Mouse (Mus musculus): ENCODE measurements at regions not wholly inside any gene's neighbourhood (a gene's known extent, or its start where the extent isn't known, plus 50 kb on each side); places are given as distances from the start of the nearest gene placed in this dataset.

DNA sequence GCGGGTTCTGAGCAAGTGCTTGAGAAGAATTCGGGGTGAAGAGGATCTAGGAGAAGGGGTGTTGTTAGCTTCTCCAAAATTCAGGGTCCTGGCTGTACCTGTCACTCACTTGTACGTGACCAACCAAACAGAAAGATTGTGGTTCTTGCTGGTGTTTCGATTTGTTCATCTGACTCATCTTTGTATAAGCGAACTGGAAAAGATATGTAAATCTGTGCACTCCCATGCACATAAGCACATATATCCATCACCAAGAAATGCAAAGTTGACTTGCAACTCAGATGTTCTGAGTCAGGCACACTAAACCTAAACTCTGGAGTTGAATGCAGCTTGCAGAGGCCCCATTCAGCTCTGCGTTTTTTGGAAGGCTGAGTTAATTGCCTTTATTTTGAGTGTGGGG lies 107.4 kb downstream of the Spata18 start:
- Histone ChIP-seq H3K4me1 (ENCODE audit: control insufficient read depth, insufficient read depth, low read length) (no peaks in the 10 kb centered on the region), H3K36me3 (ENCODE audit: control insufficient read depth, insufficient read depth, low read length) (no peaks in the 10 kb centered on the region), H3K4me2 (ENCODE audit: low read depth, low read length) (no peak overlapping the region), H3K27me3 (ENCODE audit: control insufficient read depth, insufficient read depth, low read length) (no peaks in the 10 kb centered on the region), H3K9me3 (ENCODE audit: control insufficient read depth, low read length) (no peaks in the 10 kb centered on the region), H3K27ac (ENCODE audit: low read depth, low read length) (no peak overlapping the region), H3K4me3 (ENCODE audit: low read depth, low read length) (no peak overlapping the region), H3K9ac (replicated peaks; ENCODE audit: low read depth, low read length) (no peak overlapping the region)
- 92% methylated on average over 6 of the region's 6 CpGs for WGBS
- ATAC-seq (ENCODE audit: low read depth) = no peak

GRCm38 (mm10) chr5:73761236-73761635 lies 110.1 kb downstream of the Spata18 start:
- Histone ChIP-seq H3K27me3 (ENCODE audit: control insufficient read depth, insufficient read depth, low read length) (no peaks in the 10 kb centered on the region), H3K36me3 (ENCODE audit: control insufficient read depth, insufficient read depth, low read length) (no peaks in the 10 kb centered on the region), H3K9me3 (ENCODE audit: control insufficient read depth, low read length) (no peaks in the 10 kb centered on the region), H3K4me3 (ENCODE audit: low read depth, low read length) (no peak overlapping the region), H3K4me2 (ENCODE audit: low read depth, low read length) (no peak overlapping the region), H3K9ac (replicated peaks; ENCODE audit: low read depth, low read length) (no peak overlapping the region), H3K27ac (ENCODE audit: low read depth, low read length) (no peak overlapping the region), H3K4me1 (ENCODE audit: control insufficient read depth, insufficient read depth, low read length) (no peaks in the 10 kb centered on the region)
- 78% methylated on average over 1 of the region's 1 CpGs for WGBS
- no peak for ATAC-seq (ENCODE audit: low read depth)

GRCm38 (mm10) chr5:73761709-73762108 lies 110.5 kb downstream of the Spata18 start:
- ATAC-seq (ENCODE audit: low read depth) = peak; percentile 68; the same call in 1 of the 2 replicates
- H3K4me1 ChIP-seq (ENCODE audit: control insufficient read depth, insufficient read depth, low read length) = no peaks in the 10 kb centered on the region
- no peak overlapping the region for H3K4me2 ChIP-seq (ENCODE audit: low read depth, low read length)
- H3K27ac ChIP-seq (ENCODE audit: low read depth, low read length) = no peak overlapping the region
- no peaks in the 10 kb centered on the region for H3K9me3 ChIP-seq (ENCODE audit: control insufficient read depth, low read length)
- no peak overlapping the region for H3K9ac ChIP-seq (replicated peaks; ENCODE audit: low read depth, low read length)
- H3K36me3 ChIP-seq (ENCODE audit: control insufficient read depth, insufficient read depth, low read length) = no peaks in the 10 kb centered on the region
- no peaks in the 10 kb centered on the region for H3K27me3 ChIP-seq (ENCODE audit: control insufficient read depth, insufficient read depth, low read length)
- no peak overlapping the region for H3K4me3 ChIP-seq (ENCODE audit: low read depth, low read length)
- WGBS = 38% methylated on average over 8 of the region's 8 CpGs

DNA sequence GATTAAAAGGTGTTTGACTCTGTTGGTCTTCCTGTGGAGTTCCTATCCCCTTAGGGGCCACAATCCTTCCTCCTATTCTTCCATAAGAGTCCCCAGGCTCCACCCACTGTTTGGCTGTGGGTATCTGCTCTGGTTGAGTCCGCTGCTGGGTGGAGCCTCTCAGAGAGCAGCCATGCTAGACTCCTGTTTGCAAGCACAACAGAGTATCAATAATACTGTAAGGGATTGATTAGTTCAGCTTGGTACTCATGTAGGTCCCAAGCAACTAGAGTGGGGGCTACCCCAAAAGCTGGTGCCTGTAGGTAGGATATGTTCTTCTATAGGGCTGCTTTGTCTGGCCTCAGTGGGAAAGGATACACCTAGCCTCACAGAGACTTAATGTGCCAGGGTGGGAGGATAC lies 113.0 kb downstream of the Spata18 start:
- no peak overlapping the region for H3K4me2 ChIP-seq (ENCODE audit: low read depth, low read length)
- H3K27me3 ChIP-seq (ENCODE audit: control insufficient read depth, insufficient read depth, low read length) = no peaks in the 10 kb centered on the region
- no peak overlapping the region for H3K9ac ChIP-seq (replicated peaks; ENCODE audit: low read depth, low read length)
- ATAC-seq (ENCODE audit: low read depth) = no peak
- no peak overlapping the region for H3K27ac ChIP-seq (ENCODE audit: low read depth, low read length)
- no peaks in the 10 kb centered on the region for H3K36me3 ChIP-seq (ENCODE audit: control insufficient read depth, insufficient read depth, low read length)
- H3K4me3 ChIP-seq (ENCODE audit: low read depth, low read length) = no peak overlapping the region
- H3K4me1 ChIP-seq (ENCODE audit: control insufficient read depth, insufficient read depth, low read length) = no peaks in the 10 kb centered on the region
- H3K9me3 ChIP-seq (ENCODE audit: control insufficient read depth, low read length) = no peaks in the 10 kb centered on the region
- WGBS = 90% methylated on average over 1 of the region's 1 CpGs

DNA sequence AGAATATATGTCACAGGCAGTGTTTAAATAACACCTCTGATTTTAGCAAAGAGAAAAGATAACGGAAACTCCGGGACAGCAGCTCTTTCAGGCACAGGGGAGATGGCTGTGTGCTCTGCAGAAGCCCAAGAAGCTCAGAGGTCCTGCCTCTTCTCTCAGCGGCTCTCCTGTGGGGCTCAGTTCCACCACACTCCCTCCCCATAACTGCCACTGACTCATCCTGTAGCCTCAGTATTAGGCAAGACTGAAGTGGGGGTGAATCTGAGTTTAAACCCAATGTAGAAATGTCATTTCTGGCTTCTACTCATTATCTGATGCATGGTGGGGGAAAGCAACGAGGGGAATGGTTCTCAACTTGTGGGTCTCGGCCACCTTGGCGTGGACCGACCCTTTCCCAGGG lies 114.3 kb downstream of the Spata18 start:
- Histone ChIP-seq H3K36me3 (ENCODE audit: control insufficient read depth, insufficient read depth, low read length) (no peaks in the 10 kb centered on the region), H3K9me3 (ENCODE audit: control insufficient read depth, low read length) (no peaks in the 10 kb centered on the region), H3K4me2 (ENCODE audit: low read depth, low read length) (no peak overlapping the region), H3K27ac (ENCODE audit: low read depth, low read length) (no peak overlapping the region), H3K4me3 (ENCODE audit: low read depth, low read length) (no peak overlapping the region), H3K27me3 (ENCODE audit: control insufficient read depth, insufficient read depth, low read length) (no peaks in the 10 kb centered on the region), H3K9ac (replicated peaks; ENCODE audit: low read depth, low read length) (no peak overlapping the region), H3K4me1 (ENCODE audit: control insufficient read depth, insufficient read depth, low read length) (no peaks in the 10 kb centered on the region)
- ATAC-seq (ENCODE audit: low read depth) = no peak
- 91% methylated on average over 7 of the region's 7 CpGs for WGBS

- H3K9ac ChIP-seq (replicated peaks; ENCODE audit: low read depth, low read length) = no peak overlapping the region
- no peak overlapping the region for H3K27ac ChIP-seq (ENCODE audit: low read depth, low read length)
- no peak overlapping the region for H3K4me3 ChIP-seq (ENCODE audit: low read depth, low read length)
- no peak for ATAC-seq (ENCODE audit: low read depth)
- no peaks in the 10 kb centered on the region for H3K27me3 ChIP-seq (ENCODE audit: control insufficient read depth, insufficient read depth, low read length)
- WGBS = 75% methylated on average over 3 of the region's 3 CpGs
- H3K4me2 ChIP-seq (ENCODE audit: low read depth, low read length) = no peak overlapping the region
- no peaks in the 10 kb centered on the region for H3K36me3 ChIP-seq (ENCODE audit: control insufficient read depth, insufficient read depth, low read length)
- peaks cover 4% of the 10 kb centered on the region; the same call in 1 of the 2 replicates for H3K9me3 ChIP-seq (ENCODE audit: control insufficient read depth, low read length)
- no peaks in the 10 kb centered on the region for H3K4me1 ChIP-seq (ENCODE audit: control insufficient read depth, insufficient read depth, low read length)
Measured at GRCm38 (mm10) chr5:73768253-73768652, 117.1 kb downstream of the Spata18 start.

- no peak overlapping the region for H3K4me3 ChIP-seq (ENCODE audit: low read depth, low read length)
- H3K9me3 ChIP-seq (ENCODE audit: control insufficient read depth, low read length) = peaks cover 4% of the 10 kb centered on the region; the same call in 1 of the 2 replicates
- no peaks in the 10 kb centered on the region for H3K36me3 ChIP-seq (ENCODE audit: control insufficient read depth, insufficient read depth, low read length)
- no peak overlapping the region for H3K4me2 ChIP-seq (ENCODE audit: low read depth, low read length)
- no peak overlapping the region for H3K27ac ChIP-seq (ENCODE audit: low read depth, low read length)
- H3K9ac ChIP-seq (replicated peaks; ENCODE audit: low read depth, low read length) = no peak overlapping the region
- ATAC-seq (ENCODE audit: low read depth) = no peak
- 89% methylated on average over 7 of the region's 7 CpGs for WGBS
- no peaks in the 10 kb centered on the region for H3K4me1 ChIP-seq (ENCODE audit: control insufficient read depth, insufficient read depth, low read length)
- H3K27me3 ChIP-seq (ENCODE audit: control insufficient read depth, insufficient read depth, low read length) = no peaks in the 10 kb centered on the region
Measured at GRCm38 (mm10) chr5:73775775-73776548, 124.8 kb downstream of the Spata18 start.

DNA sequence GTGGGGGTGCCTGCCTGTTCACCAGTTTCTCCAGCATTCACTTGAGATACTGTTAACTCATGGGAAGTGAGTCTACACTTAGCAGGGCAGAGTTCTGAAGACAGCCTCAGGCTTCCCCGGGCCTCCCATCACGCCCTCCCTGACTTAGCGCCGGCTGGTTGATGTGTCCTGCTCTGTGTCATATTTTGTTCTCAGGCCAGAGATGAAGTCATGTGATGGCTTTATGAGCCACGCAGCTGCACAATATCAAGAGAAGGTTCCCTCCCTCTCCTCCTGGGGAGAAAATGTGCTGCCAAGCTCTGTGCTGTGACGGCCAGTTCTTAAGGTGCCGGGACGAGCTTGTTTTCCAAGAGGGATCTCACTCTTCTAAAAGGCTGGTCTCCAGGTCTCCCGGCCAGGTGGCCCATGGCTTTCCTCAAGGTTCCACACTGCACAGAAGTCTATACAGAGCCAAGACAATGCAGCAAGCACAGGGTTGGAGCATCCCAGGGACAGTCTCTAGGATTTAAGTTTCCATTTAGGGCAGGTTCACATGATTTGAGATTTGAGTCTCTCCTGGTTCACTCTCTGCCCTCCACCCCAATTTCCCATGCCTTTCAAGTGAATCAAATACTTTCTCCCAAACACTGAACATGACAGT lies 126.2 kb downstream of the Spata18 start:
- Histone ChIP-seq H3K27ac (ENCODE audit: low read depth, low read length) (no peak overlapping the region), H3K27me3 (ENCODE audit: control insufficient read depth, insufficient read depth, low read length) (no peaks in the 10 kb centered on the region), H3K36me3 (ENCODE audit: control insufficient read depth, insufficient read depth, low read length) (no peaks in the 10 kb centered on the region), H3K4me1 (ENCODE audit: control insufficient read depth, insufficient read depth, low read length) (no peaks in the 10 kb centered on the region), H3K9ac (replicated peaks; ENCODE audit: low read depth, low read length) (no peak overlapping the region), H3K4me3 (ENCODE audit: low read depth, low read length) (no peak overlapping the region), H3K4me2 (ENCODE audit: low read depth, low read length) (no peak overlapping the region), H3K9me3 (ENCODE audit: control insufficient read depth, low read length) (peaks cover 4% of the 10 kb centered on the region; the same call in 1 of the 2 replicates)
- WGBS = 81% methylated on average over 9 of the region's 9 CpGs
- no peak for ATAC-seq (ENCODE audit: low read depth)

DNA sequence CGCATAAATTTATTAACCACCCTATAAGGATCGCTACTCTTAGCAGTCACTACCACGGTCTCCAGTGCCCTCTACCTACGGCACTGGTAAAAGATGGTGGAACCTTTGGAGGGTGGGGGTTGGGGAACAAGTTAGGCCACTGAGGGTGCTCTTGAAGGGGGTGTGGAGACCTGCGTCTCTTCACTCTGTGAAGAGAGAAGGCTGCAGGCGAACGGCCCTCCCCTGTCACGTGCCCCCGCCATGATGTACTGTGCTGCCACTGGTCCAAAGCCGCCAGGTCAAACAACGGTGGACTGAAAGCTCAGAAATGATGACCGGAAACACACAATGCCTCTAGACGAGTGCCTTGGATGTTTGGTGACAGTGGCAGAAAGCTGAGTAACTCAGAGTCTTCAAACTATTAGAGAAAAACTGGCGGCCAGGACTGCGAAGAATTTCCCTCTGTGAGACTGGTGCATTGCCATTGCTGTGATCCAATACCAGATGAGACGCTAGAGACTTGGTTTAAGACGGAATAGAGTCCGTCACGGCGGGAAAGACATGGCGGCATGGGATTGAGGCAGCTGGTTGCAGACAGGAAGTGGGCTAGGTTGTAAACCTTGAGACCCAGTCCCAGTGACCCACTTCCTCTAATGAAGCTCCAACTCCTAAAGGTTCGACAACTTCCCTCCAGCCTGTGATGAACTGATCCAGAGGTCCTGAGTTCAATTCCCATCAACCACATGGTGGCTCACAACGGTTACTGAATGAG lies 130.2 kb downstream of the Spata18 start:
- no peak for ATAC-seq (ENCODE audit: low read depth)
- no peak overlapping the region for H3K9ac ChIP-seq (replicated peaks; ENCODE audit: low read depth, low read length)
- H3K4me3 ChIP-seq (ENCODE audit: low read depth, low read length) = no peak overlapping the region
- no peak overlapping the region for H3K27ac ChIP-seq (ENCODE audit: low read depth, low read length)
- no peaks in the 10 kb centered on the region for H3K9me3 ChIP-seq (ENCODE audit: control insufficient read depth, low read length)
- H3K4me1 ChIP-seq (ENCODE audit: control insufficient read depth, insufficient read depth, low read length) = no peaks in the 10 kb centered on the region
- H3K4me2 ChIP-seq (ENCODE audit: low read depth, low read length) = no peak overlapping the region
- 91% methylated on average over 23 of the region's 23 CpGs for WGBS
- no peaks in the 10 kb centered on the region for H3K36me3 ChIP-seq (ENCODE audit: control insufficient read depth, insufficient read depth, low read length)
- no peaks in the 10 kb centered on the region for H3K27me3 ChIP-seq (ENCODE audit: control insufficient read depth, insufficient read depth, low read length)
